Mouse (Mus musculus) G1E-ER4 (cell line): ENCODE results near the gene Il6st. TPM values are rescaled to one million over a fixed set of nuclear protein-coding genes. Genes with fewer than 3 reads are reported as not detected.

ENCODE experiments used
- GATA1 ChIP-seq: IDR thresholded peaks from one replicate; pipeline ENCODE4 v1.8.0; 2012; ENCODE audit warnings: low read length, inconsistent platforms
- polyA plus RNA-seq: library from polyadenylated mRNA; stranded (reverse); fragments of >175 nt; gene quantifications from 2 replicates; pipeline ENCODE4 v1.2.3, GENCODE M21; 2012

Il6st gene
- polyA plus RNA-seq, 1 experiment, result 0.16 TPM

DNA sequence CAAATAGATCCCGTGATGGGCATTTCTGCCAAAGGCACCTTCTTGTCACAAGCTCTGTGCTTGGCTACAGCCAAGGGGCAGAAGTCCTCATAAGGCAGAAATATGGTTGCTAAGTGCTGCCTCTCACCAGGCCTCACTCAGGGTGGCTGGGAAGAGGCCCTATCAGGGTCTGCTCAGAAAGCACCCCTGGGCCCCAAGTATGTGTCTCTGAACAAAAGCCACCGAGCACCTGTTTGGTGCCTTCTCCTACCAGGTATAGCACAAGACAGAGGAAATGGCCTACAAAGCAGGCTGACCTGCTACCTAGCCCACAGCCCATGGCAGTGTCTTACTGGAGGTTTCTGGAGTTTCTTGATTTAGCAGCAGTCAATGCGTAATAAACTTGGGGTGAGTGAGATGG lies 59.0 kb downstream of the Il6st start:
- no peak for TF ChIP-seq GATA1

DNA sequence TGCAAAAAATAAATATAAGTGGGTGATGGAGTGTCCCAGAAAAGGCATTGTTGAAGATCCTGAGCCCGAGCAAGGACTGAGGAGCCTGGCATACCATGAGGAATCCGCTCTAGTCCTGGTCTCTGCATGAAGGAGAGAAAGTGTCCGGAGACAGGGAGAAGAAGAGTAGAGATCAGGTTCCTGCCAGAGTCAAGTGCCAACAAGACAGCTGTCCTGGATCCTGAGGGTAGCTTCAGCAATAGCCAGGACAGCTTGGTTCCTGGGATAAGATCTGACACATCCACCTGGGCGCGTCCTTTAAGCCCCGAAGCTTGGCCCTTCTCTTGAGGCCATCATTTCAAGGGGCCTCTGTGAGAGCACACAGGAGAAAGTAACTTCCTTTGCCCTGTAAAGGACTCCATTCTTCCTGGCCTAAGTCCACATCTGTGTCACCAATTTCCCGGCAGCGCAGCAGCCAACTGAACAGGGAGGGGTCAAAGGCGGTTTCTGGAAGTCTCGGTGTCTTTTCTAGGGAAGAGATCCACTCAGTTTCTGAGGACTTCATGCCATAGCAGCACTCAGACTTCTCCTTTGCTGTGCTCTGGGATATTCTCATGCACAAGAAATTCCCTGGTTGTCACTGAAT lies 59.6 kb downstream of the Il6st start:
- no peak for TF ChIP-seq GATA1

DNA sequence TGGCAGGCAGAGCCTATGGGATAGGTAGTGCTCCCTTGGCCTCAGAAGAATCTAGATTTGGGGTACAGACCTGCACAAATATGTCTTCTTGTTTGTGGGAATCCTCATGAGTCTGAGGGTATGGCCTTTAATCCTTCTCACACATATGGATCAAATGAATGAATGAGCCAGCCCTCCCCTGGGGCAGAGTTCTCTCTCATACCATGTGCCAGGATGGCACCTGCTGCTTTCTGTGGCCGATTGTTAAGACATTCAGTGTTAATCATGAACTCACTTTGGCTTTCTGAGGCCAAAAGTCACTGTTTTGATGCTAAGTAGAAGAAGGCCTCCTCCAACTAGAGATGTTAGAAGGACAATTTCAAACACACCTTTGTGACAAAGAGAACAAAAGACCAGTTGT lies 63.3 kb downstream of the Il6st start:
- no peak for TF ChIP-seq GATA1

DNA sequence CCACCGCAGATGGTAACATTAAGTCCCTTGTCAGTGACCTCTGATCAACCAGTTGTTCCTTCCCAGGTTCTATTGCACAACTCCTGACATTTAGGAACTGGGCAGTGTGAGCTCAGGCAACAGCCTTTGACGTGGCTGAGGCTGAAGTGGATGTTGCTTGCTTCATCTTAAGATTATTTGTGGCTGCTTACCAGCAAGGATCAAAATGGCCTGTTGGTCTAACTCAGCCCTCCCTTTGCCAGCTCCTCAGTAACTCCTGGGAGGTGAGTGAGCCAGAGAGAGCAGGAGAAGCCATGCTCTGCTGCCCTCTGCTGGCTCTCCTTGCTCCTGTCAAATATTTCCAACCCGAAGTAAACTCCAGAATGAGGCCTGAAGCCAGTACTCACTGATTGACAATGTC lies 66.0 kb downstream of the Il6st start:
- no peak for TF ChIP-seq GATA1

DNA sequence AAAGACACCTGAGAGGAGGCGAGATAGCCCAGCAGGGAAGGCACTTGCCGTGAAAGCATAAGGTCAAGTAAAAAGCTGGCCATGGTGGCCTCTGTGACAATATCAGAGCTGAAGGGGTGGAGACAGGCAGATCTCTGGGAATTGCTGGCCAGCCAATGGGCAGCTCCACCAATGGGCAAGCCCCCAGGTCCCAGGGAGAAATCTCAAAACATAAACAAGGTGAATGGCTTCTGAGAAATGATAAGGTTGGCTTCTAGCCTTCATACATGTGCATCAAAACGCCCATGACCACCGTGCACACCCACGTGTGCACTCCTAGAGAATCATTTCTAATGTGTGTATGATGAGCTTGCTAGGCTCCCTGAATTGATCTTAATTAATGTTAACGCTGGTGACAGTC lies 68.4 kb downstream of the Il6st start:
- TF ChIP-seq GATA1, result no peak

DNA sequence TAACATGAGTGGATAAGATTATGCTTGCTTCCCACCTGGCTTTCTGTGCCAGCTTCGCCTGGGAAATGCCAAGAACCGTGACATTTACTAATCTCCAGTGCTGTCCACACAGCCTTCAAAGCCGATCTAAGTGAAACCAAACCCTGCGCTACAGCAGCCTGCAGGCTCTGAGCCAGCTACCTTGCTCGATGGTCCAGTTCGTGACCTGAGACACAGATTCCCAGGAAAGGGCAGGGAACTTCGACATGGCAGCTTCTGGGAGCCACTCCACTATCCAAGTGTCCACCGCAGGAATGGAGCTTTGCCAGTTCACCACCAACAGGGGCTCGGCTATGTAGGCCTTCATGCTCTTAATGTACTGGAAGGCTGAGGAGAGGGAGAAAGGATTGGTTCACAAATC lies 69.7 kb downstream of the Il6st start:
- TF ChIP-seq GATA1, result no peak

DNA sequence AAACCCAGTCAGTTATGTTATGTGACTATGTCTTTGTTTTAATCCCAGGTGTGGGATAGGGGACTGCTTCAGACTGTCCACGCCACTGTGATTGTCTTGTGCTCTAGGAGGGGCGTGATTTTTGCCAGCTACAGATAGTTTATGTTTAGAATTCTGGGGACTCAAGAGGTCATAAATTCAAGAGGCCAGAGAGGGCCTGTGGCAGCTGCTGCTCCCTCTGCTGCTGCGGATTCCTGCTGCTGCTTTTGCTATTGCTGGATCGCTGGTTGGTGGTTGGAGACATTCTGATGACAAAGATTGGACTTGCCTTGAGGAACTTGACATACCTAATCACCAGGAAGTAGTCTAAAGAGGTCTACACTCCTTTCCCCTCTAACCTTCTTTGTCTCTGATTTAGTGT lies 72.7 kb downstream of the Il6st start:
- no peak for TF ChIP-seq GATA1

DNA sequence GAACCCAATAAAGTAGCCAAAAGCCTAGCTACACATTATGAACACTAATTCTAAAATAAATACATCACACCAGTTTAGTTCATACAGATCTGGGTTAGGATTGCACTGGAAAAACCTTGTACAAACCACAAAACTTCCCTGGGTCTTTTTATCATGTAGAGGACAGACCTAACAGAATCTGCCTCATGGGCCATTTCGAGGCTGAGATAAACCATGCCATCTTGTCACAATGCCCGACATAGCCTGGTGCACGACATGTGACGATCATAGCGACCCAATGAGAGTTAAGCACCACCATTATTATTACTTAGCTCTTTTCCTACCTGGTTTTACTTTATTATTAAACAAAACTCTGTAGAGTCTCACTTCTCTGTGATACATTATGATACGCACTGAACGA lies 73.2 kb downstream of the Il6st start:
- no peak for TF ChIP-seq GATA1

DNA sequence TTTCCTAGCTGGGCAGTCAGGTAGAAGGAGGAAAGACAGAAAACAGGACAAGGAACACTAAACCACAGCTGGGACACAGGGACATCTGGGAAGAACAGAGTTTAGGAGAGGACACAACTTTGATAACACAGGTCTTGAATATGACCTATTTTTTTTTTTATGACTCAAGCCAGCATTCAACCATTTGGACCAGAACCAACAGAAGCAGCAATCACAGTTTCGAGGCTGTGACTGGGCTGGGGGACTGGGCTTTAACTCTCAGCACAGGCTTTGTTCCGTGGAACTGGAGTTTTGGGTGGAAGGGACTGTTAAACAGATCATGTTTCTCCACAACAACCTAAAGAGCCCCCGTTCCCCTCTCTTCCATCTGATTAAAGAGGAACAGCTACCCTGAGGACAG lies 76.7 kb downstream of the Il6st start:
- no peak for TF ChIP-seq GATA1

DNA sequence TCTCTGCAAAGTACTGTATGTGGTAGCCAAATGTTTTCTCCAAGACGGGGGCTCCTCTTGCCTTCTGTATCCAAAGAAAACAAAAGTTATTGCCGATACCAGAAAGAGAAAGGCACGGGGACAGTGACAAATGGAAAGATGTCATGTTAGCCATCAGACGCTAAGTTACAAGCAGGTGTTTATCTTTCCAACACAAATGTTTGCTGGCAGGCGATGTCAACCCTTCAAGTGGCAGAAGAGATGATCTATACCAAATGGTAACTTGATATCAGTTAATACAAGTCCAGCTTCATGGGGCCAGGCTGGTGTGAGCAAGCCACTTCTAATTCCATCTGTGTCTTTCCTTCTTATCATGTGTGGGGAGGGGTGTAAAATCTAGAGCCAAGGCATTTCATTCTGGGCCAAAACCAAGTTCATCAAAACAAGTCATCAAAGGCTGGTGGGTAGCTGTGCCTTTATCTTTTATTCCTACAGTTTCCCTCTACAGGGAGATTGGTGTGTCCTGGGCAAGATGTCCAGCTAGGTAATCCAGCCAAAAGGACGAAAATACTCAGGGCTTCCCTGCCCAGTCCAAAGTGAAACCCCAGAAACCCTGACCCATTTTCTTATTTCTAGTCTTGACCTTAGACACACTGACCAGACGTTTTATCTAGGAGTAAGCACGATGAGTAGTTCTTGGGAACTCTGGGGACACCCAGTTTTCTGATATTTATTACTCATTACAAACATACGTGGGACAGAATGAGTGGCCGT lies 77.5 kb downstream of the Il6st start:
- TF ChIP-seq GATA1, result no peak

DNA sequence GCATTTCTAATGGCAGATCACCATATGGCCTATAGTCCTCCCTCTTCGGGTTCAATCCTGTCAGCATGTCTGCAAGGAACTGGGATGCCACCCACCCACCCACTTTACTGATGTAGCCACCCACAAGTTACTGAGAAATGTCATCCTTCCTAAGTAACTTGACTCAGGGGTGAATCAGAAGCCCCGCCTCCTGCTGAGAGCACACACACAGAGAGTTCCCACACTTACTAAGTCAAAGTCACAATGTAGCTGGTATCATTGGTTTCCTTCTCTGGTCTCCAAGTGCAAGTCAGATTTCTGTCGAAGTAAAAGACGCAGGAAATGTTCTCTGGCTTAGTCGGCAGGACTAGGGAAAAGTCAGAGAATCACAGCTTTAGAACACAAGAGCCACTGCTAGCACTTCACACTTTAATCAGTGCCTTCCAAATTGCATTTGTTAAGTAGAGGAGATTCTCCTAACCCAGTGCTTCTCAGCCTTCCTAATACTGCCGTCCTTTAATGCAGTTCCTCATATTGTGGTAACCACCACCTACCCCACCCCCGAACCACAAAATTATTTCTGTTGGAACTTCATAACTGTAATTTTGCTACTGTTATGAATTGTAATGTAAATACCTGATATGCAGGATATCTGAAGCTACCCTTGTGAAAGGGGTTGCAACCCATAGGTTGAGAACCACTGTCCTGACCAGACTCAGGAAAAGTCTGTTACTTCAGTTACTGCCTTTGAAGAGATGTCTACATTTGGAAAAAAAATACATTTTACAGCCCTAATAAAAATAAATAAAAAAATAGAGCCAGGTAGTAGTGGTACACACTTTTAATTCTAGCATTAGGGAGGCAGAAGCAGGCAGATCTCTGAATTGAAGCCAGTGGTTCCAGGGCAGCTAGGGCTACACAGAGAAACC lies 88.0 kb downstream of the Il6st start:
- TF ChIP-seq GATA1, result no peak

DNA sequence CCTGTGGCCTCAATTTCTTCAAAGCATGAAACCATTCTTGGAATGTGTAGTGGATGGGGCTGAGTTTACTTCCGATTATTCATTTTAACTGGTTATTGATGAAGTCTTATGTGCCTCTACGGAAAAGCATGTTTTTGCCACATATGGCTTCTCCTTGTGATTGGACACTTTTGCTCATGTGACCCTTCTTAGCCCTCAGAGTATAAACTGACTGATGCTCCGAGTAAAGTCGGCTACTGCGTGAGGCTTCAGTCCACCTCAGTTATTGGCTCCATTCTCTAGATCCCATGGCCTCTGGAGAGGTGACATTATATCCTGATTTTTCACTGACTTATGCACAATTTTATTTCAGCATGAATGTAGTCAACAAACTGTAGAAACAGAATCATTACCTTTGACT lies 89.4 kb downstream of the Il6st start:
- TF ChIP-seq GATA1, result no peak

DNA sequence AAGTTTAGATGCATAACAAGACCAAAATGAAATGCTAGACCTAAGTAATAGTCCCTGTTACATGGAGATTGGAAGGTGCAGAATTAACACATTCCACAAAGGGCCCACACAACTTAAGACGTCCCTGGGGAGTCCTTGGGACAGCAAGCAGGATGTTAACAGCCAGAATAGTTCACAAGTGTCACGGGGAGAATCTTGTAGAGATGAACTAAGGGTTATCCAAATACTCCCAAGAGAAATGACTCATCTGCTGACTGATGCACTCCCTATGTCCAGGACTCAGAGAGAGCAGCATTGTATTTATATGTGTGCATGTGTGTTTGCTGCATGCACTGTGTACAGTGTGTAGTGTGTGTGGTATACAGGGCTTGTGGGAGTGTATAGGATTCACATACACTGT lies 92.6 kb downstream of the Il6st start:
- TF ChIP-seq GATA1, result no peak

Other genes starting within 250 kb of the Il6st start
- gene Ankrd55, start 175.6 kb upstream of the Il6st start, polyA plus RNA-seq, result not detected in 2 replicates
- not detected in 2 replicates for gene Il31ra, start 130.3 kb downstream of the Il6st start, polyA plus RNA-seq
- not detected in 2 replicates for gene Ddx4, start 188.4 kb downstream of the Il6st start, polyA plus RNA-seq
- 0.82 and 1.1 TPM in 2 replicates for gene Slc38a9, start 196.7 kb downstream of the Il6st start, polyA plus RNA-seq